Mouse (Mus musculus) E14TG2a.4 (cell line): Measurements from ENCODE around the gene Adam17.

Source experiments
- H3K27me3 ChIP-seq: 2 replicates; pipeline ENCODE4 v1.6.1; 2014; ENCODE audit warnings: low read length, control low read depth; ENCODE audit not compliant: insufficient read depth
- H3K36me3 ChIP-seq: 2 replicates; pipeline ENCODE4 v1.6.1; 2014; ENCODE audit warnings: low read length, control low read depth; ENCODE audit not compliant: insufficient read depth
- H3K4me1 ChIP-seq: replicated peaks from 2 replicates; pipeline ENCODE4 v1.6.1; 2014; ENCODE audit warnings: low read depth, low read length, control low read depth
- H3K4me3 ChIP-seq: replicated peaks from 2 replicates; pipeline ENCODE4 v1.5.1; 2014; ENCODE audit warnings: mild to moderate bottlenecking, low read length
- H3K9me3 ChIP-seq: 2 replicates; pipeline ENCODE4 v1.6.1; 2014; ENCODE audit warnings: low read length, control low read depth
- CTCF ChIP-seq: conservative IDR thresholded peaks from 2 replicates; pipeline ENCODE4 v1.5.1; 2014; ENCODE audit warnings: low read length
- NANOG ChIP-seq: IDR thresholded peaks from 2 replicates; pipeline ENCODE4 v1.6.1; 2014; ENCODE audit warnings: borderline replicate concordance, low read length, mixed read lengths
- POU5F1 ChIP-seq: IDR thresholded peaks from 2 replicates; pipeline ENCODE4 v1.6.1; 2014; ENCODE audit warnings: low read length, borderline replicate concordance

Adam17 gene

GRCm38 (mm10) chr12:21286712-21287650 is 86.5 kb downstream of the Adam17 start:
- Histone ChIP-seq H3K9me3 (no peaks in the 10 kb centered on the region), H3K4me1 (peaks cover 46% of the 10 kb centered on the region), H3K27me3 (no peaks in the 10 kb centered on the region), H3K4me3 (peak overlapping the region; percentile 97), H3K36me3 (peaks cover 38% of the 10 kb centered on the region)
- TF ChIP-seq POU5F1: no peak
- no peak for TF ChIP-seq NANOG
- no peak for TF ChIP-seq CTCF

- H3K36me3 ChIP-seq: peaks cover 30% of the 10 kb centered on the region
- no peak for TF ChIP-seq POU5F1
- no peak for TF ChIP-seq CTCF
- H3K27me3 ChIP-seq: no peaks in the 10 kb centered on the region
- no peaks in the 10 kb centered on the region for H3K9me3 ChIP-seq
- peaks cover 46% of the 10 kb centered on the region for H3K4me1 ChIP-seq
- H3K4me3 ChIP-seq: peak within 1 kb of the TSS; percentile 97
Observed at GRCm38 (mm10) chr12:21286243-21286622, 87.2 kb downstream of the Adam17 start, which contains the start of gene Itgb1bp1. Itgb1bp1 (minus strand) TSS chr12:21286284.

GRCm38 (mm10) chr12:21285508-21286242 is 87.8 kb downstream of the Adam17 start:
- Histone ChIP-seq H3K4me1 (peaks cover 46% of the 10 kb centered on the region), H3K36me3 (peaks cover 25% of the 10 kb centered on the region), H3K4me3 (peak overlapping the region; percentile 97), H3K27me3 (no peaks in the 10 kb centered on the region), H3K9me3 (no peaks in the 10 kb centered on the region)
- no peak for TF ChIP-seq NANOG
- TF ChIP-seq POU5F1: no peak
- no peak for TF ChIP-seq CTCF

GRCm38 (mm10) chr12:21284761-21285441 is 88.5 kb downstream of the Adam17 start, which contains the start of gene Cpsf3:
Cpsf3 (plus strand) TSS chr12:21285391.
- H3K36me3 ChIP-seq: peaks cover 17% of the 10 kb centered on the region
- peaks cover 41% of the 10 kb centered on the region for H3K4me1 ChIP-seq
- no peaks in the 10 kb centered on the region for H3K9me3 ChIP-seq
- H3K4me3 ChIP-seq: peak within 1 kb of the TSS; percentile 97
- H3K27me3 ChIP-seq: no peaks in the 10 kb centered on the region
- no peak for TF ChIP-seq POU5F1
- TF ChIP-seq CTCF: no peak
- no peak for TF ChIP-seq NANOG

GRCm38 (mm10) chr12:21277352-21277864 is 96.0 kb downstream of the Adam17 start:
- TF ChIP-seq CTCF (no peak), NANOG (no peak), POU5F1 (no peak)
- peaks cover 19% of the 10 kb centered on the region for H3K36me3 ChIP-seq
- no peaks in the 10 kb centered on the region for H3K4me1 ChIP-seq
- no peak overlapping the region for H3K4me3 ChIP-seq
- H3K9me3 ChIP-seq: peaks cover 10% of the 10 kb centered on the region
- no peaks in the 10 kb centered on the region for H3K27me3 ChIP-seq

GRCm38 (mm10) chr12:21274446-21274845 is 99.0 kb downstream of the Adam17 start:
- H3K9me3 ChIP-seq: peaks cover 10% of the 10 kb centered on the region
- no peaks in the 10 kb centered on the region for H3K27me3 ChIP-seq
- no peaks in the 10 kb centered on the region for H3K4me1 ChIP-seq
- H3K4me3 ChIP-seq: no peak overlapping the region
- TF ChIP-seq NANOG: no peak
- TF ChIP-seq POU5F1: no peak
- TF ChIP-seq CTCF: no peak
- H3K36me3 ChIP-seq: peaks cover 43% of the 10 kb centered on the region
